In the genomic region with DNA sequence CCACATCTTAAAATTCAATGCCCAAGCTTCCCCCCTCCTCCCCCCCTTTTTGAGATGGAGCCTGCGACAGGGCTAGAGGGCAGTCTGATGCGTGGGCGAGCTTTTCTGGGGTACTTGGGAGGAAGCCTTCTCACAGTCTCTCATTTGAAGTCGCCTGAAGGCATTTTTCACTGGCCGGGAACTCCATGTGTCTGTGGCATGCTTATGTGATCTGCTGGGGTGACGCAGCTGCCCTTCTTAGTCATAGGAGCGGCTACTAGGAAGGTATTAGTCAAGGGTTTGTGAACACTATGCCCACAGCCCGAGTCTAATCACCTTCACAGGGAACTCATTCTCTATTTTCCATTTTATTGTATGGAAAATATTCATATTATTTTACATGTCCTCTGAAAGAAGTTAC, we compare ENCODE assay signal across 22 mouse cellular contexts. TPM values are rescaled to one million over a fixed set of nuclear protein-coding genes. Genes with fewer than 3 reads are reported as not detected.
"Had no signal": no experiment of that assay in that cellular context is flagged by ENCODE, and none has a peak within 500 bp of the region (broad histone marks: within the 10 kb centered on the region; RNA-seq: fewer than 3 reads in every experiment).

No protein-coding gene starts in this region.

- H3K36me3 ChIP-seq: limb, embryonic 12.5 days; limb, embryonic 15.5 days; midbrain, embryonic 10.5 days; midbrain, embryonic 13.5 days; neural tube, embryonic 13.5 days; stomach, embryonic 15.5 days had no signal

- H3K4me1 ChIP-seq: limb, embryonic 12.5 days; megakaryocyte, embryonic 14.5 days; midbrain, embryonic 10.5 days; midbrain, embryonic 13.5 days; neural tube, embryonic 13.5 days; stomach, embryonic 15.5 days had no signal

- H3K4me2 ChIP-seq: limb, embryonic 12.5 days; limb, embryonic 15.5 days; liver, embryonic 11.5 days; lung, embryonic 14.5 days; midbrain, embryonic 13.5 days; neural tube, embryonic 13.5 days; stomach, embryonic 15.5 days had no signal

- H3K9ac ChIP-seq: limb, embryonic 12.5 days; limb, embryonic 15.5 days; liver, embryonic 14.5 days; liver, postnatal 0 days; lung, embryonic 14.5 days; midbrain, embryonic 13.5 days; neural tube, embryonic 13.5 days; stomach, embryonic 15.5 days had no signal

- H3K27me3 ChIP-seq: limb, embryonic 12.5 days; limb, embryonic 15.5 days; megakaryocyte, embryonic 14.5 days; midbrain, embryonic 13.5 days; neural tube, embryonic 13.5 days; stomach, embryonic 15.5 days had no signal

- ATAC-seq: liver, postnatal 0 days; lung, postnatal 0 days; midbrain, embryonic 13.5 days; midbrain, embryonic 16.5 days had no signal

- H3K4me3 ChIP-seq: limb, embryonic 12.5 days; limb, embryonic 15.5 days; megakaryocyte, embryonic 14.5 days; midbrain, embryonic 10.5 days; midbrain, embryonic 13.5 days; myocyte; neural tube, embryonic 13.5 days; stomach, embryonic 15.5 days had no signal

- H3K9me3 ChIP-seq: limb, embryonic 15.5 days; megakaryocyte, embryonic 14.5 days; midbrain, embryonic 10.5 days; neural tube, embryonic 13.5 days; stomach, embryonic 15.5 days had no signal

- H3K27ac ChIP-seq: limb, embryonic 12.5 days; limb, embryonic 15.5 days; liver, embryonic 14.5 days; midbrain, embryonic 10.5 days; midbrain, embryonic 13.5 days; neural tube, embryonic 13.5 days; stomach, embryonic 15.5 days had no signal

- DNase-seq: kidney, adult 2 months; kidney, postnatal 10 days; kidney, postnatal 4 days; left cerebral cortex, postnatal 4 days; liver, postnatal 0 days; lung, embryonic 14.5 days; lung, postnatal 36 days; right cerebral cortex, postnatal 25 days; spleen, adult 18-20 months; thymus, postnatal 25 days had no signal

RNA-seq across cellular contexts. Expression of a gene that starts 11.2 kb away (rescaled TPM):
- polyA plus RNA-seq: kidney, adult 2 months; limb, embryonic 15.5 days; liver, embryonic 11.5 days; liver, embryonic 14.5 days; liver, postnatal 0 days; myocyte had no signal
